8 mouse cellular contexts compared by ENCODE assay signal in genomic region chr2:78868511-78868854, GRCm38 (mm10). TPM values are rescaled to one million over a fixed set of nuclear protein-coding genes. Genes with fewer than 3 reads are reported as not detected.
A peak's percentile ranks its signal among the peaks of the same experiment; 100 is the strongest.
DNase-seq lines count a peak whose midpoint lies in the region; ATAC-seq lines count a peak whose summit lies in the region.

No protein-coding gene starts in this region.

- peaks cover 3% of the 10 kb centered on the region; the same call in 1 of the 2 replicates for H3K4me1 ChIP-seq in hindbrain, embryonic 11.5 days (replicated peaks; ENCODE audit: control insufficient read depth, insufficient read depth, low read length)

- WGBS in hindbrain, embryonic 11.5 days: under 1% methylated on average over 24 of the region's 44 CpGs

- peak overlapping the region; percentile 94 for H3K9ac ChIP-seq in hindbrain, embryonic 11.5 days (ENCODE audit: low read depth, low read length)

- H3K9me3 ChIP-seq in hindbrain, embryonic 11.5 days (ENCODE audit: control insufficient read depth, low read length): no peaks in the 10 kb centered on the region

- peak overlapping the region; percentile 79 for H3K4me3 ChIP-seq in hindbrain, embryonic 11.5 days (ENCODE audit: low read depth, low read length)

- ATAC-seq in frontal cortex, adult (ENCODE audit: low TSS enrichment): peak; percentile 28
- ATAC-seq in hindbrain, embryonic 11.5 days (ENCODE audit: low FRiP score): peak; percentile 87

- H3K4me2 ChIP-seq in hindbrain, embryonic 11.5 days (replicated peaks; ENCODE audit: low read depth, low read length): peak overlapping the region; percentile 60

- H3K27me3 ChIP-seq in hindbrain, embryonic 11.5 days (ENCODE audit: control insufficient read depth, insufficient read depth, low read length): no peaks in the 10 kb centered on the region

- peak; percentile 90 for DNase-seq in MN1 (ENCODE audit: low spot score)
- peak; percentile 78 for DNase-seq in cerebellum, adult 8-10 months
- peak; percentile 92 for DNase-seq in hindbrain, embryonic 11.5 days (ENCODE audit: low spot score)
- DNase-seq in left cerebral cortex, adult 11 months (ENCODE audit: low spot score): peak; percentile 44
- peak; percentile 80 for DNase-seq in lung, postnatal 36 days
- peak; percentile 88 for DNase-seq in retina, embryonic 14.5 days (ENCODE audit: low spot score)
- DNase-seq in thymus, postnatal 4 days: peak; percentile 88

- H3K36me3 ChIP-seq in hindbrain, embryonic 11.5 days (ENCODE audit: control insufficient read depth, insufficient read depth, low read length): no peaks in the 10 kb centered on the region

- H3K27ac ChIP-seq in hindbrain, embryonic 11.5 days (ENCODE audit: low read depth, low read length): peak overlapping the region; percentile 97

RNA-seq across cellular contexts. Expression of gene Ube2e3, which starts 0.6 kb away (rescaled TPM):
- polyA plus RNA-seq in hindbrain, embryonic 11.5 days (2014; fragmentation: Nextera tagmentation; extraction: Ambion mirVana): 279 and 291 TPM in 2 replicates

Comparison
In these comparisons a context has a peak if more than half of its experiments do, and no peak if none do; other contexts are left out.
1. Peak in every context shown above with its lines: DNase-seq, ATAC-seq, H3K4me3 ChIP-seq and H3K27ac ChIP-seq.